Mouse (Mus musculus) forebrain, embryonic 15.5 days (tissue): ENCODE results near the gene Gm45062. TPM values are rescaled to one million over a fixed set of nuclear protein-coding genes. Genes with fewer than 3 reads are reported as not detected.
A peak's percentile ranks its signal among the peaks of the same experiment; 100 is the strongest.

Experiments
- ATAC-seq: fragments of 200-750 bp; cut with Nextera tagmentation; replicated peaks from 2 replicates; pipeline ENCODE4 v1.8.0; 2017; ENCODE audit warnings: mild to moderate bottlenecking, moderate TSS enrichment, moderate library complexity
- H3K27ac ChIP-seq: fragments of 300-500 bp; sonication (generic); replicated peaks from 2 replicates; pipeline ENCODE4 v1.5.1; 2015; ENCODE audit warnings: mild to moderate bottlenecking, inconsistent platforms
- H3K27me3 ChIP-seq: fragments of 300-500 bp; sonication (generic); 2 replicates; pipeline ENCODE4 v1.6.1; 2015; ENCODE audit warnings: inconsistent platforms
- H3K36me3 ChIP-seq: fragments of 300-500 bp; sonication (generic); 2 replicates; pipeline ENCODE4 v1.6.1; 2015; ENCODE audit warnings: mild to moderate bottlenecking, inconsistent platforms
- H3K4me1 ChIP-seq: fragments of 300-500 bp; sonication (generic); 2 replicates; pipeline ENCODE4 v1.6.1; 2015; ENCODE audit warnings: inconsistent platforms
- H3K4me2 ChIP-seq: fragments of 300-500 bp; sonication (generic); replicated peaks from 2 replicates; pipeline ENCODE4 v1.6.1; 2015; ENCODE audit warnings: mild to moderate bottlenecking, inconsistent platforms
- H3K4me3 ChIP-seq: fragments of 300-500 bp; sonication (generic); 2 replicates; pipeline ENCODE4 v1.5.1; 2015; ENCODE audit warnings: mild to moderate bottlenecking, inconsistent platforms
- H3K9ac ChIP-seq: fragments of 300-500 bp; sonication (generic); replicated peaks from 2 replicates; pipeline ENCODE4 v1.6.1; 2015; ENCODE audit warnings: mild to moderate bottlenecking, inconsistent platforms
- H3K9me3 ChIP-seq: fragments of 300-500 bp; sonication (generic); 2 replicates; pipeline ENCODE4 v1.6.1; 2016; ENCODE audit warnings: inconsistent platforms
- WGBS: fragments of 180-500 bp; shearing (Covaris S2); methylation state at CpG from one replicate; pipeline ENCODE4 v1.1.7; 2015; ENCODE audit warnings: mixed read lengths; 5-methylcytosine and 5-hydroxymethylcytosine counted together
- polyA plus RNA-seq: library from polyadenylated mRNA; unstranded; fragments of >200 nt; fragmentation: Nextera tagmentation; extraction: Ambion mirVana; gene quantifications from 2 replicates; pipeline ENCODE4 v1.2.1, GENCODE M21; 2015

The Gm45062 gene
- polyA plus RNA-seq, 1 experiment from 2014 or later = 21.8 TPM

DNA sequence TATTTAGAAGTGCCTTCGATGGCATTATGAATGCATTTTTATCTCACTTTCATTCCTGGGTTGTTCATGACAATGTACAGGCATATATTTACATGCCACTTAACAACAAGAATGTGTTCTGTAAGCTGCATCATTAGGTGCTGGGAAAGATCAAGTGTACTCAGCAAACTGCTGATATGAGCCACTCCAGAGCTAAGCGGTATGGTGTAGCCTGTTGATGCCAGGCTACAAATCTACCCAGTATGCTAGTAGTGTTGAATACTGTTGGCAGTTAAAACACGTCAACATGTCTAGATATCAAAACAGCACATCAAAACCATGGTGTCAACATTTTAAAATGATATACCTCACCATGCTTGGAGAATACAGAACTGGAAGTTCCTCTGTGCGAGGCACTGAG, 150.6 kb downstream of the Gm45062 start:
- ATAC-seq = no peak
- H3K9me3 ChIP-seq = no peaks in the 10 kb centered on the region
- WGBS = 74% methylated on average over 4 of the region's 4 CpGs

DNA sequence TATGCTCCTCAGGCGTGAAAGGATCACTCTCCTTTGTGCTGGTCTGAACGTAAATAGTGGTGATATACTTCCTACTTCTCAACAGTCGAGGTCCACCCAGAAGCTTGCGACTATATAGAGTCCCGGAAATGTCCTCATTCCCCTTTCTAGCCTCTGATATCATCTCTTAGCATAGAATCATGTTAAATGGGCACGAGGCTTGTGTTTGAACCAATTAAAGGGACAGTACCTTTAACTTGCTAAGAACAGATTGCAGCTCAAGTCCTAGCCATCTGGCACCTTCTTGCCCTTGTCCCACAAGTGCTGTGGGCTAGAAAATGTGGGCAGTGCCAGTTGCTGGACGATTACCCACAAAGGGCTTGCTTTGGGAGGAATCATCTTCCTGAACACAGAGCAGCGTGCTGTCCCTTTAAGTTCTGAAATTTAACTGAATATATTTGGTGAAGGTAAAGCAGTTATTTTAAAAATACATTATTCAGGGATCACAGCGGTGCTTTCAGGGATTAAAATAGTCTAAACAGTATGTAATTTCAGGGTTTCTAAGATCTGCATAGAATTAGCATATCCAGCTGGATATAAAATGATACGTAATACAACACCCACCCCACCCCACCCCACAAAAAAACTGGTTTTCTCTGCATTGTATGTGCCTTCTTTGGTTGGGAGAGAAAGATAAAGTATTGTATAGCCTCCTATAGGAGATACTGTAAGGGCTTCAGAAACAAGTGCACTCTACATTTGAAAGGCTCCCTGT, 153.8 kb downstream of the Gm45062 start:
- Histone ChIP-seq H3K27me3 (no peaks in the 10 kb centered on the region), H3K9me3 (no peaks in the 10 kb centered on the region), H3K4me3 (no peak overlapping the region), H3K9ac (no peak overlapping the region), H3K4me1 (peaks cover 12% of the 10 kb centered on the region), H3K36me3 (no peaks in the 10 kb centered on the region), H3K27ac (peak overlapping the region; percentile 17; the same call in 1 of the 2 replicates), H3K4me2 (peak overlapping the region; percentile 8; the same call in 1 of the 2 replicates)
- 45% methylated on average over 10 of the region's 10 CpGs for WGBS
- peak; percentile 74 for ATAC-seq

More for the DNA sequence above, 150.6 kb downstream of the Gm45062 start:
- H3K9ac ChIP-seq = no peak overlapping the region
- H3K4me1 ChIP-seq = peaks cover 12% of the 10 kb centered on the region
- no peak overlapping the region for H3K4me2 ChIP-seq
- no peak overlapping the region for H3K27ac ChIP-seq
- H3K4me3 ChIP-seq = no peak overlapping the region
- H3K36me3 ChIP-seq = no peaks in the 10 kb centered on the region
- H3K27me3 ChIP-seq = no peaks in the 10 kb centered on the region

DNA sequence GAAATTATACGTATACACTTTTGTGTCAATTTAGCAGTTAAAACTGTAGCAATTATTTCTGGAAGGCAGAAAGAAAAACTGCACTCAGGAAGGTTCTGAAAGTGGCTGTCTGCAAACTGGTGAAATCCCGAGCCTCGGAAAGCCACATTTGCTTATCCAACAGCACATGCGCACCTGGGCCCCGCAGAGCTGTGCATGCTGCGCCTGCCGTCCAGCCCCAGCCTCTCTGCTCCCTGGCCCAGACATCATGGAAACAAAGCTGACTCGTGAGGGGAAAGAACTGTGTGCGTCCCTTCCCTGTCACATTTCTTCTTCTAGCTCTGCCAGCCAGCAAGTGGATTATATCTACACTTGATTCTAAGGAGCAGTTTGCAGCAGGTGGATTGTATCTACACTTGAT, 154.8 kb downstream of the Gm45062 start:
- Histone ChIP-seq H3K4me3 (peak overlapping the region; percentile 14), H3K27ac (peak overlapping the region; percentile 53), H3K36me3 (no peaks in the 10 kb centered on the region), H3K9ac (no peak overlapping the region), H3K4me1 (peaks cover 12% of the 10 kb centered on the region), H3K4me2 (0 out of 2 replicates have a peak overlapping the region, but pooled peaks have one; percentile 9), H3K9me3 (no peaks in the 10 kb centered on the region), H3K27me3 (no peaks in the 10 kb centered on the region)
- no peak for ATAC-seq
- 51% methylated on average over 9 of the region's 9 CpGs for WGBS

DNA sequence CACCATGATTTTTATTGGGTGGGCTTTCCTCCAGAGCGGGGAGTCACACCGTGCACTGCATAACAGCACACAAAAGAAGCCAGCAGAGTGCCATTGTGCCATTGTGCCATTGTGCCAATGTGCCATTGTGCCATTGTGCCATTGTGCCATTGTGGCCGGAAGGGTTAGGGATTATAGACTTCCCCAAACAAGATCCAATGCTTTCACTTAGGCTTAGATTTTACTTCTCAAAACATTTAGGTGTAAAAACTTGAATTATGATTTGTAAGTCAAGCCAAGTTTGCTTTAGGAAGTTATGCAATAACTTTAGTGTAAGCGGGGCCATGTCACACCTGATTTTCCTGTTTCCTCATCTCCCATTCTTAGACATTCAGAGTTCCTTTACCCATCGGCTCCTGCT, 156.6 kb downstream of the Gm45062 start:
- Histone ChIP-seq H3K9me3 (no peaks in the 10 kb centered on the region), H3K4me3 (no peak overlapping the region), H3K27me3 (no peaks in the 10 kb centered on the region), H3K27ac (no peak overlapping the region), H3K4me2 (no peak overlapping the region), H3K4me1 (peaks cover 19% of the 10 kb centered on the region), H3K9ac (no peak overlapping the region), H3K36me3 (no peaks in the 10 kb centered on the region)
- WGBS = 60% methylated on average over 5 of the region's 5 CpGs
- no peak for ATAC-seq

DNA sequence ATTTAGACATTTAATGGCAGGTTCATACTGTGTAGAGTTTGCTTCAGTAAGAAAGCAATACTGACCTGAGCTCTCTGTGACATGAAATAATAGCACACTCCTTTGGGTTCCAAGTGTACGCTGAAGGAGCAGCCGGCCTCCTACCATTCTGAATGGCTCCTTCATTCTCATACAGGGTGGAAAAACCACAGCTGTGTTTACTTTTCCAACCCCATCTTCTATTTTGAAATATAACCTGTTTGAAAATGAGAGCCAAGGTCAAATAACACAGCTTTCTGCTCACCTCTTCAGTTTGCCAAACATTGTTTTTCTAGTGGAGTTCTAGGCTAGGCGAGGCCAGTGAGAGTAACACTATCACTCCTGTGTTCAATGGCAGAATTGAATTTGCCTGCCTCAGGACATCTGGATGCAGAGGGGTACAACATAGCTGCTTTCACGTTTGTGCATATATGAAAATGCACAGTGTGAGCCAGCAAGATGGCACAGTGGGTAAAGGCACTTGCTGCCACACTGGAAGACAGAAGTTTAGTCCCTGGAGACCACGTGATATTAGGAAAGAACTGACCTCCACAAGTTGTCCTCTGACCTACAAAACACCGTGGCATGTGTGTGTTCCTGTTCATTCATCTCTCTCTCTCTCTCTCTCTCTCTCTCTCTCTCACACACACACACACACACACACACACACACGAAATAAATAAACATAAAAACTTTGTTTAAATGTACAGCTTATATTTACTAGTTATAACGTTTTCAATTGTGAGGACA, 157.7 kb downstream of the Gm45062 start:
- 83% methylated on average over 8 of the region's 8 CpGs for WGBS
- ATAC-seq = no peak
- Histone ChIP-seq H3K9me3 (no peaks in the 10 kb centered on the region), H3K27me3 (no peaks in the 10 kb centered on the region), H3K27ac (no peak overlapping the region), H3K4me1 (peaks cover 30% of the 10 kb centered on the region), H3K4me3 (no peak overlapping the region), H3K4me2 (no peak overlapping the region), H3K36me3 (no peaks in the 10 kb centered on the region), H3K9ac (no peak overlapping the region)

DNA sequence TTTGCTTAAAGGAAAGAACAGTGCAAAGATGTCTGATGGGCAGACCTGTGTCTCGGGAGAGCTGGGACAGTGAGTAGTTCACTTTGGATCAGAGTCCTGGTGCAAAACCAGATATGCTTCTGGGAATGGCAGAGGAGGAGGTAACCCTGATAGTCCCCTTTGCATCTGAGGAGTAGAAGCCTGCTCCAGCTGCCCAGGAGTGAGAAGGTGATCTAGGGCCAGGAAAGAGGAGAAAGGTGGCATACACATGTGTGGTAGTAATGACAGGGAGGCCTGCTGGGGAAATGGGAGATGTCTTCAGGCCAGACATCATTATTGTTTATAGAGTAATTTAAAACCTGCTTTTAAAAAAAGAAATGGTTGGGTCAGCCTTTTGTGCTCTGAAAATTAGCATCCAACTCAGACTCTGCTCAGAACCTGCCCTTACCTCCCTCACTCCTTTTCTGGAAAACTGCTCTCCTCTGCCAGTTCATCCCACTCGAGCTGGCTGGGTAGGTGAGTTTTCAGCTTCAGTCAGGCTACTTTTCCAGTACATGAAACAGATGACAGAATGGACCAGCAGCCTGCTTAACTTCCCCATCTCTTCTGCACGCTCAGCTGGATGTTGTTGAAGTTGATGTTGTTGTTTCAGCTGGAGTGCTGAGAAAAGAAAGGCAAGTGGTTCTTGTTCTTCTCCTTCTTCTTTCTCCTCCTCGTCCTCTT, 160.4 kb downstream of the Gm45062 start:
- Histone ChIP-seq H3K9me3 (no peaks in the 10 kb centered on the region), H3K27me3 (no peaks in the 10 kb centered on the region), H3K4me3 (no peak overlapping the region), H3K4me2 (no peak overlapping the region), H3K9ac (no peak overlapping the region), H3K4me1 (peaks cover 33% of the 10 kb centered on the region), H3K27ac (no peak overlapping the region), H3K36me3 (no peaks in the 10 kb centered on the region)
- ATAC-seq = no peak
- WGBS = 70% methylated on average over 4 of the region's 4 CpGs

DNA sequence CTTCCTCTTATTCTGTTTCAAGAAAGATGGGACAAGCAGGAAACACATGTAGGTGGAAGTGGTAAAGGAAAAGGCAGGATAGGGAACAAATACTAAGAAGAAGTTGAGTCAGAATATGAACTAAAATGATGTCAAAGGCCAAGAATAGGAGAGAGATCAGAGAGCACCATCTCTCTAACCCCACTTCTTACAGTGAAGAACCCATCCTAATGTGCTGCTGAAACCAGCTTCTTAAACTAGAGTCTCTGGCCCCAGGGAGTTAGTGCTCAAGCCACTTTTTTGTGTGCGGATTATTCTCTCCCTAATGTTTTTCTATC, 160.9 kb downstream of the Gm45062 start:
- no peak overlapping the region for H3K4me2 ChIP-seq
- 0 out of 2 replicates have a peak overlapping the region, but pooled peaks have one; percentile 76 for H3K27ac ChIP-seq
- H3K27me3 ChIP-seq = no peaks in the 10 kb centered on the region
- WGBS = 76% methylated on average over 1 of the region's 1 CpGs
- no peak overlapping the region for H3K4me3 ChIP-seq
- no peaks in the 10 kb centered on the region for H3K9me3 ChIP-seq
- H3K36me3 ChIP-seq = no peaks in the 10 kb centered on the region
- H3K9ac ChIP-seq = no peak overlapping the region
- ATAC-seq = no peak
- peaks cover 33% of the 10 kb centered on the region for H3K4me1 ChIP-seq

DNA sequence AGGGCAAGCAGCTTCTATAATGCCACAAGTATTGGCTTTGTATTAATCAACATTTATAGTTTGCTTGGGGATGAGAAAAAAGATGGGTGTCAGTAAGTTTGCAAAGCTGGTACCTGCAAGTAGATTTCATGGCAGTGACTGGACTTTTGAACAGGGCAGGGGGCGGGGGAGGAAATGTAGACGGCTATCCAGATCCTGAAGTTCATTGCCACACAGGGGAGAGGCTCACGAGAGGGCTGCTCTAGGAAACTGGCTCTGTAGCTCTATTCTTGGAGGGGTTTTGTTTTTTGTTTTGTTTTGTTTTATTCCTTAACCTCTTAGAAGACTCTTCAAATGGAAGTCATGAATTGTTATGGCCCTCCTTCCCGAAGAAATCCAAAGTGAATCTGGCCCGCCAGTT, 162.2 kb downstream of the Gm45062 start:
- no peaks in the 10 kb centered on the region for H3K27me3 ChIP-seq
- H3K27ac ChIP-seq = peak overlapping the region; percentile 76
- no peak overlapping the region for H3K4me2 ChIP-seq
- peaks cover 33% of the 10 kb centered on the region for H3K4me1 ChIP-seq
- H3K36me3 ChIP-seq = no peaks in the 10 kb centered on the region
- H3K9me3 ChIP-seq = no peaks in the 10 kb centered on the region
- no peak for ATAC-seq
- H3K9ac ChIP-seq = no peak overlapping the region
- no peak overlapping the region for H3K4me3 ChIP-seq
- WGBS = 45% methylated on average over 5 of the region's 5 CpGs

DNA sequence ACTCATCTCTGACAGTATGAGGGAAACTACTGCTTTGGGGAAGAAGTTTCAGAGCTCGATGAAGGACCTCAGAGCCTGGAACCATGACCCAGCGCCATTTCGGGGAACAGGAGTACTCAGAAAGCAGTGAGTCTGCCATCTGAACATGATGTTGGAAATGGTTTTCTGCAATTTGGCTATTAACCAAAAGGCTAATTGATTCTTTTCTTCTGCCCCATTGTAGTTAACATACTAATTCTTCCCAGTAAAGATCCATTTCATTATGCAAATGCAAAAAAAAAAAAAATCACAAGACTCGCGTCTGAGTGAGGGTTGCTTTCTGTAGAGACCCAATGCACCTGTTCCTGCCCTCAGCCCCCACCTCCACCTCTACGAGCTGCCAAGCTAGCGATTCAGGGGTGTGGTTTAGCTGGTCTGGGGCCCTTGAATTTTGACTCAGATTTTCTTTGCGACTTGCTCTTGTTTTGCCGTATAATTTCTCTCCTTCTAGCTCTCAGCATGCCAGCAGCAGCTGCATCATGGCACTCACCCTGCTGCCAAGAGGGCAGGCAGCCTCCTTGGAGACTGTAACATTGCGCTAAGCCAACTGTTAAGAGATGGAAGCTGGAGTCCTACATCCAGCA, 162.8 kb downstream of the Gm45062 start:
- peak overlapping the region; percentile 76 for H3K27ac ChIP-seq
- no peaks in the 10 kb centered on the region for H3K9me3 ChIP-seq
- ATAC-seq = peak; percentile 93
- no peak overlapping the region for H3K9ac ChIP-seq
- H3K4me3 ChIP-seq = 0 out of 2 replicates have a peak overlapping the region, but pooled peaks have one; percentile 14
- H3K36me3 ChIP-seq = no peaks in the 10 kb centered on the region
- peak overlapping the region; percentile 24 for H3K4me2 ChIP-seq
- no peaks in the 10 kb centered on the region for H3K27me3 ChIP-seq
- peaks cover 33% of the 10 kb centered on the region for H3K4me1 ChIP-seq
- 19% methylated on average over 10 of the region's 10 CpGs for WGBS

DNA sequence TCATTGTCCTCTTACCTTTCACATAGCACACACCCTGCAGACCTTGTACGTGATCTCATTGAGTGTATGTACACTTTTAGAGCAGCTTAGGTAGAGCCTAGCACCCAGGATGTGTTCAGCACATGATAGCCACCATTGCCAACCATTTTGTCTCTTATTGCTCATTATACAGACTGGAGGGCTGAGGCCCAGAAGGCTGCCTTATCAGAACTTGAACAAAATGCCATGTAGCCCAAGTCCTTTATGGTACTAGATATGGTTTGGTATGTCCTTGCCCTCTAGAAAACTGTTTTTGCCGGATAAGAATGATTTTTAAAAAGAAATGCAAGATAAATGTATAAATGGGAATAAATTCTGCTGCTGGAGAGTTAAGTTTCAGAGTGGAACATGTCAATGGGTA, 163.9 kb downstream of the Gm45062 start:
- Histone ChIP-seq H3K4me3 (no peak overlapping the region), H3K36me3 (no peaks in the 10 kb centered on the region), H3K27me3 (no peaks in the 10 kb centered on the region), H3K4me2 (no peak overlapping the region), H3K9me3 (no peaks in the 10 kb centered on the region), H3K27ac (peak overlapping the region; percentile 76), H3K9ac (no peak overlapping the region), H3K4me1 (peaks cover 33% of the 10 kb centered on the region)
- no peak for ATAC-seq
- WGBS = 87% methylated on average over 2 of the region's 2 CpGs

DNA sequence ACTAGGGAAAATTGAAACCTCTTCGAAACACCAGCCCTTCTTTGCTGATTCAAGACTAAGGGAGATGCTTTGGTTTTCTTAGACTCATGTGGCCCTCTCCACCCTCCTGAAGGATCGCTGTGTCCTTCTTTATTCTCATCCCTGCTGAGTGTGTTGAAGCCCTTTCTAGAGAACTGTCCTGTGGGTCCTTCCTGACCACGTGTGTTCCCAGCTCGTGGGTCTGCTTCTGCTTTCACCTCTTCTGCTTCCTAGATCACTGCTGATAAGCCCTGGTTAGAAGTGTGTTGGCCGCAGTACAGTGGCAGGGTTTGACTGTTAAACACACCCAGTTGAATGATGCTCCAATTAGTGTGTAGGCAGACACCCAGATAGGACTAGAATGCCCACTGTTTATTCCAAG, 168.4 kb downstream of the Gm45062 start:
- WGBS = 83% methylated on average over 5 of the region's 5 CpGs
- ATAC-seq = no peak
- no peak overlapping the region for H3K4me3 ChIP-seq

More for the DNA sequence above, 168.4 kb downstream of the Gm45062 start:
- Histone ChIP-seq H3K9ac (no peak overlapping the region), H3K4me2 (no peak overlapping the region), H3K27me3 (no peaks in the 10 kb centered on the region), H3K9me3 (no peaks in the 10 kb centered on the region), H3K27ac (no peak overlapping the region), H3K4me1 (peaks cover 22% of the 10 kb centered on the region), H3K36me3 (no peaks in the 10 kb centered on the region)
